Mouse (Mus musculus) MN1 (cell line): Measurements from ENCODE around the gene Mfsd4b1.
"Not testable (repeated sequence)": the region's sequence is repeated elsewhere in the genome, so short reads cannot be mapped to it uniquely, and the experiment has no call there.

Experiments
- DNase-seq: peaks from one replicate; pipeline ENCODE4 v3.0.0-alpha.2; 2016; ENCODE audit warnings: low spot score

The Mfsd4b1 gene

DNA sequence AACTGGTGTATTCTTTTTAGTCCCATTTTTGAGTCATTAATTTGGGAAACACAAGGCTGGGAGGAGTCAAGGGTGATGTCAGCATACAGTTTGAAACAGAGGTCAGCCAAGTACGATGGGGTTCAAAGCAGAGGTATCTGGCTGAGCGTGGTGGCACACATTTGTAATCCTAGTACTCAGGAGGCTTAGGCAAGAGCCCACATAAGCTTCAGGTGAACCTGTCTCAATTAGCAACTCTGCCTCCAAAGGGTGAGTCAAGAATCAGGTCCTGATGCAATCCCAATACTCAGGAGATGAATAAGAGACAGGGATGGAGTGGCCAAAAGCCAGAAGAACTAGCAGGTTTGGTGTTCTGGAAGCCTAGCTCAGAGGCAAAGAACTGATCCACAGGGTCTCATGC is 7.8 kb upstream of the Mfsd4b1 start:
- no peak for DNase-seq

DNA sequence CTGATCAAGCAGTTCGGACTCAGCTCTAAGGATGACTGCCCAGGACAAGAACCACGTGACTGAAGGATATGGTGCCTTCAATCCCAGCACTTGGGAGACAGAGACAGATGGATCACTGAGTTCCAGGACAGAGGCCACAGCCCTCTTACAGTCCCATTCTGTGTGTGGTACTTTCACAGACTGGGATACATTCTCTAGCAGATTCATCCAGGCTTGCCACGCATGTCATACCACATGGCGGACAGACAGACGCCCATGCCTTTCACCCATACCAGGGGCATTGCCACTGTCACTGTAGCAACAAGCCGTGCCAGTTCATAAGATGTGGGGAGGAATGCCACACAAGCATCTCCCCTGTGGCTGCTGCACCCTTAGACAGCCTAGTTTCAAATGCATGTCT is 5.6 kb upstream of the Mfsd4b1 start:
- no peak for DNase-seq

DNA sequence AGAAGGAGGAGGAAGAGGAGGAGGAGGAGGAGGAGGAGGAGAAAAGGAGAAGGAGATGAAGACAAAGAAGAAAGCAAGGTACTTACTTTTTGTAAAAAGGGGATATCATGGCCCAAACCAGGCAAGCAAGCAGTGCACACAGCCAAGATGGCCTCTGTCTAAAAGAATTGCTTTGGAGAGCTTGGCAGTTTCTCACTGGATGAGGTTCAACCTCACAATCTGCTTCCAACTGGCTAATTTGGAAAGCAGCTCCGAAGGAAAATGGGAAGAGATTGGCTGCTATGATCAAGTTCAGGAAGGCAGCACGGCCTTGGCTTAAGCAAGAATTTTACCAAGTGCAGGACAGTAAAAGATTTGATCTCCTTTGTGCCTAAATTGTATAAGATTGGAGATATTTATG is 4.5 kb upstream of the Mfsd4b1 start:
- DNase-seq: no peak

DNA sequence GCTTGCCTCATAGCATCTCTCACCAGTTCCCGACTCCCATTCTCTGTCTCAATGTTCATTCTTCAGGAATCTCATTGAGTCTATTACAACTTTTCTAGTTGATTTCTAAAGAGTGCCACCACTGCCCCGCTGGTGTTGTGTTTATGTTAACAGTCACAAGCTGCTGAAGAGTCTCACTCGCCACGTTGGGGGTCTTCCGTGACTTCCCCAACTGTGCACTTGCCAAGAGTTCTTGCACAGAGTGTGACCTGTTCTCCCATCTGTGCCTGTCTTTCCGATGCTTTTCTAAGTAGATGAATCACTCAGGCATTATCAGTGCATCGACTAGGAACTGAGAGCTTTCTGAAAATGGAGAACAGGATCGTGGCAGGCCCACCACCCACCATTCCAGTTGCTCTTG is 3.0 kb upstream of the Mfsd4b1 start:
- DNase-seq: no peak

DNA sequence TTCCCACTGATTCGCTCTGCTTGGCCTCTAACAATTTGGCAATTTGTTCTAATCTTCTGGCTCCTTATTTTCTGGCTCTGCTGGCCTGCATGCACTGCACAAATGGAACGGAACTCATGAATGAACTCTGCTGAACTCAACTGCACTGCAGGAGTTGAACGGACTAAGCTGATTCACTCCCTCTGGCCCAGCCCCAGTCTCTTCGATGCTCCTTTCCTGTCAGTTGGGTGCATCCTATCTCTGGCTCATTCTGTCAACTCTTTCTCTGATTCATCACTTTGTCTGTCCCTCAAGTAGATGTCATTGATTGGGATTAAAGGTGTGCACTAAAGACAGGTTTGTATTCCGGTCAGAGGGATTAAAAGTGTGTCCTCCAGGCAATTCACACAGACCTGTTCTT is 1.5 kb upstream of the Mfsd4b1 start:
- no peak for DNase-seq

DNA sequence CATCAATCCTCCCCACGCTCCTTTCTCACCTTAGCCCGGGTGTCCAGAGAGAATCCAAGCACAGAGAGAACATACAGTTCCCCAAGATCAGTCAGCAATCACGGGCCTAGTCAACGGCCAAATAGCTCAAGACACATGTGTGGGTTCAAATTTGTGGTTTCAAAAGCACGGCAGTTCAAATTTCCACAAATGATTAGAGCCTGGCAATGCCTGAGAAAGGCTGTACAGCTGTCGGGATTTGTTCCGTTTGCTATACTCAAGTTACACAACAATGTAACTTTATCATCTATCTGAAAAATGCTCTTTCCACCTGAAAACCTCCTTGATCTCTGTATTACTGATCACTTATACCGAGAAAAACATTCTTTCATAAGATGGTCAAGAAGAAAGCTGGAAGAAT is 492 bp upstream of the Mfsd4b1 start:
- no peak for DNase-seq

DNA sequence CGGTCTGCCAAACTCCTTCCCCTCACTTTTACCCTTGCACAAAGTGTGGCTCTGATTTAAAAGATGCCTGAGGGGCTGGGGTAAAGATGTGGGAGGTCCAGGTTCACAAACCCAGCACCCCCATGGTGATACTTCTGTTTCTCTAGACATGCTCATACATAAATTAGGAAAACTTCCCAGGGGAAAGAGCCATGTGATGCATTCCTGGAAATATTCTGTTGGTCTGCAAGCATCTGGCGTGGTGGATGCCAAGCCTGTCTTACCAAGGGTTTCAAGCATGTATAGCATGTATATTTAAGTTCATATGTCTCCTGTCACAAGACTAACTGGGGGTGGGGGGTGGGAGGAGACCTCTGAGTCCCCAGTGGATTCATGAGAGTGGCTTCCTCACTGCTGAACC is 4.7 kb downstream of the Mfsd4b1 start:
- no peak for DNase-seq

DNA sequence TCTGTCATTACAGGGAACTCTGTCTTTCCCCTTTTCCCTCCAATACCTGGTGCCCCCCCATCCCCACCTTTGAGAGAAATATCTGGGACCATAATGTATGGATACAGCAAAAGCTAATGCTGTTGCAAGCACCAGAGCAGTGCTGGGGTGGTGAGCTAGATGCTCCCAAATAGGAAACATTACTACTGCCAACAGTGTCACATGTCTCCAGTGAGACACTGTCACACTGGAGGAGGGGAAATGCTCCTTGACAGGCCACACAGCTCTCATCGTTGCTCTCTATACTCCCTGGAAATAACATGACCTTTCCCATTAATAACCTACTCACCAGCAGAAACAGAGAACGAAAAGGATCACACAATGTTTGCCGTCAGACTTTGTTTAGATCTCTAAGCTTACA is 5.6 kb downstream of the Mfsd4b1 start:
- DNase-seq: no peak

DNA sequence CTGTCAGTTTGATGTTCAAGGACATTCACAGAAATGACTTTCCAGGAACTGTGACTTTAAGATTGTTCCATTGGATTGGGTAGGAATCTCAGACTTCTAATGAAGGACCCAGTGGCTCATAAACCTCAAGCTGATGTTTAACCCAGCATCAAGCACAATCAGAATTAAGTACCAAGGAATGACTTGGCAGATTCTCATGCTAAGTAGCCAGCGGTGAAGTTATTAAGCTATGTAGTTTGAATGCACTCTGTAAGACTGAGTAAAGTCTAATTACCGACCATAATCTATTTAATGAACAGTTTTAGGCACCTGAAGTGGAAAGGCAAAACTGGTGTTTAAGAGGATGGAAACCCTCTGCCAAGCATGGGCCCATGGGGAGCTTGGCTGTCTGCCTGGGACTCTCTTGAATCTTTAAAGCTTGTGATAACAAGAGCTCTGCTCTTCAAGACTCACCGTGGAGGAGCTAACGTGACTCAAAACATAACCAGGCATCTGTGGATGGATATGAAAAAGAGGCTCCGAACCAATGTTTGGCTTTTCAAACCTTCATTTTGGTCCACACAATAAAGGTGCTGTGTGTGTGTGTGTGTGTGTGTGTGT is 6.7 kb downstream of the Mfsd4b1 start:
- no peak for DNase-seq

DNA sequence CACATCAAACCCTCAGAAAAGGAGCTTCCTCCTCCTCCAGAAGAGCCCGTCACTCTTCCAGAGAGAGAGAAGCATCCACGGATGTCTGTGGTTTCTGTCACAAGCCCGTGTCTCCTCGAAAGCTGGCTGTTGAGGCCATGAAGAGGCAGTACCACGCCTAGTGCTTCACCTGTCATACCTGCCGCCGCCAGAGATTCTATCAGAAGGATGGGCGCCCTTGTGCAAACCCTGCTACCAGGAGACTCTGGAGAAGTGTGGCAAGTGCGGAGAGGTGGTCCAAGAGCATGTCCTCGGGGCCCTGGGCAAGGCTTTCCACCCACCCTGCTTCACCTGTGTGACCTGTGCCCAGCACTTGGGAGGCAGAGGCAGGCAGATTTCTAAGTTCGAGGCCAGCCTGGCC is 15.5 kb downstream of the Mfsd4b1 start:
- DNase-seq: no peak

DNA sequence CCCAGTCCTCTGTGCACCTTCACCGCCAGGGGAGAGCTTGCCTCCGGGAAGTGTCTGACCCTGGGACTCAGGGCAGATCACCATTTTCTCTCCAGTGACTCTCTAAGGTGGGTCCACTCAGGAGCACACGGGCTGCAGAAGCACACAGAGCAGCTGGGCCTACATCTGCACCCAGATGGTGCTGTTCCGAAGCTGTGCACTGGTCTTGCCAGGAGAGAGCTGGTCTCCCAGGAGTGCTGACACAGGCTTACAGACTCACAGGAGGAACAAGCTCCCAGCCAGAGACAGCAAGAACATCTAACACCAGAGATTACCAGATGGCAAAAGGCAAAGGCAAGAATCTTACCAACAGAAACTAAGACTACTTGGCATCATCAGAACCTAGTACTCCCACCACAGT is 16.2 kb downstream of the Mfsd4b1 start:
- not testable (repeated sequence) for DNase-seq

DNA sequence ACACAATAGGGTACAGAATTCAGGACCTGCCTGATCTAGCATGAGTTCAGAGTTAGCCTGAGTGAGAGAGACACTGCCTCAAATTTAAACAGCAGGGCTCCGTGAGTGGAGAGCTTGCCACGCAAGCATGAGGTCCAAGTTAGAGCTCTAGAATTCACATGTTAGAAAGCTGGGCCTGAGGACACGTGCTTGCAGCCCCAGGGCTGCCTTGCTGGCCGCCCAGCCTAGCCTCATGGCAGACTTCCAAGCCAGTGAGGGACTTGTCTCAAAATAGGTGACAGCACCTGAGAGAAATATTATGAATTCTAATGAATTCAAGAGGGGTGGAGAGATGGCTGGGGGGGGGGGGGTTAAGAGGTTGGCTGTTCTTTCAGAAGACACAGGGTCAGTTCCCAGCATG is 17.1 kb downstream of the Mfsd4b1 start:
- DNase-seq: no peak

DNA sequence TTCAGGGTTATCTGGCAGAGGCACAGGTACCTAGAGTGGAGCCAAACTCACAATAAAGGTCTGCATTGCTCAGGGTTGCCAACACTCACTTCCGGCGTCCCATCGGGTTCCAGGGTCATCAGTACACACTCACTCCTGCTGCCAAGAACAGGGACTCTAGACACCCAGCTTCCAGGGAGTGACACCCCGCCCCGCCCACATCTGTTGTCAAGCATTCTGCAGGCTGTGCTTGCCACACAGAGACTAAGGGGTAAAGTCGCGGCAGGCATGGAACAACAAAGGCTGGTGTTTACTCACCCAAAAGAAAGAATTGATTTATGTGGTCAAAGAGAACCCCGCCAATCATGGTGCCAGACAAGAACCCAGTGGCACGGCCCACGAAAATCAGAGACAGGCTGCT is 18.1 kb downstream of the Mfsd4b1 start:
- DNase-seq: no peak

DNA sequence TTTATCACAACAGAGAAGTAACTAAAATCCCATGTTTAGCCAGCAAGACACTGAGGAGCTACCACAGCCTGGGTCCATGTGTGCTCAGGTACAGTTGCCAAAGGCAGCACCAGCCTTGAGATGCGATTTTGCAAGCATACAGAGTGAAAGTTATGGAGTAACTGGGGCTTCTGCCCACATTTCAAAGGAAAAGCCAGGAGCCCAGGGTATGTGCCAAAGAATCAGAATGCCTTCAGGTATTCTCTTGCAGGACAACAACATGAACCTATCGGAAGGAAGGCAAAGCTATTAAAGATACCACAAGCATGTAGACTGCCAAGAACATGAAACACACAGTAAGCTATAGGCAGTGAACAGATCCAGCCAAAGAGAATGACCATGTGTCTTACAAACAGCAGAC is 24.3 kb downstream of the Mfsd4b1 start:
- DNase-seq: no peak

DNA sequence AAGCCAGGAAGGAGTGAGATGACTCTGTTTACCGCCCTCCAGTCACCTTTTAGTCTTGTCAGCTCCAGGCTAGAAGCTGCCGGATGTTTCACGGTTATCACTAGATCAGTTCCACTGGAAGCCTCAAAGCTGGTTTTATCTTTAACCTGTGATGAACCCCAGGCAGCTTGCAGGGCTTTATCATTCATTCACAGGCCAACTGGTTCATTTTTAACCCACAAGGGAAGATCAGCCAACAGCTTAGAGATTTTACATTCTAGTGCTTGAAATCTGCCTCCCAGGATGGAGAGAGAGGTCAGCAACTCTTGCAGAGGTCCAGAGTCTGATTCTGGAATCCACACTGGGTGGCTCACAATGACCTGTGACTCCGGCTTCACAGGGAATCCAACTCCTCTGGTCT is 33.9 kb downstream of the Mfsd4b1 start:
- DNase-seq: no peak

DNA sequence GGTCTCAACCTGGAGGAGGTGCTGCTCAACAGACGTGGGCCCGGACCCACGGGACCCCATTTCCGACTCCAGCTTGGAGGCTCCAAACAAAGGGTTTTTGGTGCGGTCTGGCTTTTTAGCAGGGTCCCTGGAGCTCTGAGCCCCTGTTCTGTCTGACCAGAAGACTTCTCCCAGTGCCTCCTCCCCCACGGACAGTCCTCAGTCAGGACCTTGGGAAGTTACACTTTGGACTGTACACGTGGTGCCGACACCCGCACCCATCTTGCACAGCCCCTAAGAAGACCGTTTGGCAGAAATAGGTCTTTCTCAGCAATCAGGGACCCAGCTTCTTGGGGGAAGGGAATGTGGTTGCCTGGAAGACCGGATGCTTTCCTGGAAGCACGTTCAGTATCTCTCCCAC is 38.6 kb downstream of the Mfsd4b1 start, which contains the start of gene Mfsd4b5:
Gene Mfsd4b5, minus strand, starts transcription at position 181 of the 400 bp plus-strand sequence.
- no peak for DNase-seq

DNA sequence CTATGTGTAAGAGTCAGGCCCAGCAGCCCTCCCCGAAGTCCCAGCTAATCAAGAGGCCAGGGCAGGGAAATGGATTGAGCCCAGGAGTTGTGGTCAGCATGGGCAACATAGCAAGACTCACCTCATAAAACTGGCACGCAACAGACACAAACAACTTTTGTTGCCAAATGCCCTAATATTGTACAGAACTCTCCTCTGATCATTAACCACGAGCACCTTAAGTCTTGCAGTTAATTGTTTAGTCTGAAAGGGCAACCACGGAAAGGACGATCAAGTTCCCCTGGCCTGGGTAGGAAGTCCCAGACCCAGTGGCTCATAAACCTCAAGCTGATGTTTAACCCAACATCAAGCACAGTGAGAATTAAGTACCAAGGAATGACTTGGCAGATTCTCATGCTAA is 42.5 kb downstream of the Mfsd4b1 start:
- no peak for DNase-seq

DNA sequence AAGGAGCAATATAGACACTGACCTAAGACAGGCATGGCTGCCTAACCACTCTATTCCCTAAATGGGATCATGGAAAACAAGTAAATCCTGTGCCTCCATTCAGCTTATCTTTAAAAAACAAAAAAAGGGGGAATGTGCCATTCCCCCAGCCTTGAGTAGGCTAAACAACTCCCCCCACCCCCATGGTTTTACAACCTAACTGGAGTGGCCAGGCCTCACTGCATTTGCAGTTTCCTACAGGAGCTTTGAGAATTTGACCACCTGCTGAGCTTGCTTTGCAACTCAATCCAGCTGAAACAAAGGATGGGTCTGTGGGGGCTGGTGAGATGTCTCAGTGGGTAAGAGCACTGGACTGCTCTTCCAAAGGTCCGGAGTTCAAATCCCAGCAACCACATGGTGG is 46.8 kb downstream of the Mfsd4b1 start:
- DNase-seq: no peak

DNA sequence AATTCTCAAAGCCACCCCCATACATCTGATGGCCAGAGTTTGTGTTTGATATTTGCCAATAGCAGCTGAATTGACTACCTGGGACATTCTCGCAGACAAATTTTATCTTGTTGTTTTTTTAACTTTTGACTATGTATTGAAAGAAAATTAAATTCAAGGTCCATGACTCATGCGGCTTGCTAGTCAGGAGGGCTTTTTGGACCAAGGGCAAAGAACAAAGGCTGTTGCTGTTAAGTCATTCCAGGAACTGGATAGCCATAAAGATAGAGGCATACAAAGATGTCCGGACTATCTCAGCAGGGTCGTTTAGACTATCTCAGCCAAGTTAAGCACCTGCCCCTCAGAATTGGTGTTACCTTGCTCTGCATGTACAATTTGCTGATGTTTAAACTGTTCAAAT is 47.7 kb downstream of the Mfsd4b1 start:
- DNase-seq: no peak

DNA sequence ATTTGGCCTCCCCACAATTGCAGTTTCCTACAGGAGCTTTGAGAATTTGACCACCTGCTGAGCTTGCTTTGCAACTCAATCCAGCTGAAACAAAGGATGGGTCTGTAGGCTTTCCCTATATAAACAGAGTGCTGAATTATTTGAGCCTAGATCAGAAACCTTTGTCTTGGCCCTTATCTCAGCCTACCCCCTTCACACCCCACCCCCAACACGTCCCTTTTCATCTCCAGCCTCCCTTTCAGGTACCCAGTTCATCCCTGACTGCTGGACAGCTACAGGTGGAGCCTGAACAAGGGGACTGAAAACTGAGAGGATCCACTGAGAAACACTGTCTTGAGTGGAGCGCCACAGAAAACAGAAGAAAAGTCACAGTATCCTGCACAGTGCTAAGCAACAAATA is 49.3 kb downstream of the Mfsd4b1 start:
- no peak for DNase-seq

DNA sequence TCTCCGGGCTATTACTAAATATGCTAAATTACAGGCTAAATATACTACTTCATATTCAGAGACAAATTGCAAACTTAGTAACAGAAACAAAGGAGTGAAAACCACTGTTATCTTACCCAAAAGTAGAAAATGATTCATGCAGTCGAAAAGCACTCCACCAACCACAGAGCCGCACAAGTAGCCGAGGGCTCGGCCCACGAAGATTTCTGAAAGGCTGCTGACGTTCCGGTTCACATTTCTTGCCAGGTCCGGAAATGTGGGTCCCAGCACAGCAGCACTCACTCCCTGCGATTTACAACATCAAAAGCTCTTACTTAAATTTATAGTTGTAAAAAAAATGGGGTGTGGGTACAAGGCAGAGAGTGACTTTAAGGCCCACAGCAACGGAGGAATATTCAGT is 50.1 kb downstream of the Mfsd4b1 start:
- no peak for DNase-seq

DNA sequence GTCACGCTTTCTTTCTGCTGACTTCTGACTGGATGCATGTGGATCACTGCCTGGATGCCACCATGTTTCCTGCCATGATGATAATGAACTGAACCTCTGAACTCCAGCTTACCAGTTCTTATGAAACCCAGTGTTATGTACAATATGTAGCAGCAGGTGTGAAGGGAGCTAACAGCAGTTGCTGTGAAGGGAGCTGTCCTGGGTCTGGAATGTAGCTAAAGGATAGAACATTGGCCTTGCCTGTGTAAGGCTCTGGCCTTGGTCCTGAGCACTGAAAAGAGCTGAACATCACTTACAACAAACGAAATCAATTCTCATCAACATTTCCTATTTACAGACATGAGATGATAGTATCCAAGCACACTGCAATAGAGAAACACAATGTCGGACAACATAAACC is 57.6 kb downstream of the Mfsd4b1 start:
- no peak for DNase-seq

DNA sequence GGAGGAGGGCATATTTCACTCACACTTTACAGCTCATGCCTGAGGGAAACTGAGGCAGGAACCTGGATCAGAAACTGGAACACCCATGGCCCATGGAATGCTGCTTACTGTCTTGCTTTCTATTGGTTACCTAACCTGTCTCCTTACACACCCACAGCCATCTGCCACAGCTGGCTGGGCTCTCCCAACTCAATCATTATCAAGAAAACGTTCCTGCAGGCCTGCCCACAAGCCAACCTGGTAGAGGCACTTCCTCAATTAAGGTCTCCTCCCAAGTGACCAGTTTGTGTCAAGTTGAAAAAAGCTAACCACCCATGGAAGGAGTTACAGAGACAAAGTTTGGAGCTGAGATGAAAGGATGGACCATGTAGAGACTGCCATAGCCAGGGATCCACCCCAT is 63.2 kb downstream of the Mfsd4b1 start:
- no peak for DNase-seq

DNA sequence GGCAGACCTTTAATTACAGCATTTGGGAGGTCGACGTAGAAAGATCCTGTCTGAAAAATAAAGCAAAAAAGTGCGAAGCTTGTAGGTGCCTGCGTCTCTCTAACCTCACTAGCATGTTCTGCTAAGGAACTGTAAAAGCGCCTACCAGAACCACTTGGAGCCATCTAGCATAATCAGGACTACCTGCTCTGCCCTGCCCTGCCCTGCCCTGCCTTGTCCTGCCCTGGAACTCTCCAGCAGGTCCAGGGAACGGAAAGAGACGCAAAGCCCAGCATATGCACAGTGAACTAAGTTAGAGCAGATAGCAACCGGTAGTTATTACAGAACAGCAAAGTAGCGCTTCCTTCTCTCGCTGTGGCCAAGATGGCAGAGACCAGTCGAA is 64.6 kb downstream of the Mfsd4b1 start:
- DNase-seq: no peak
